Mouse (Mus musculus) heart, adult 2 months (tissue): Measurements from ENCODE around the gene Hist2h3c2.

Experiments
- CTCF ChIP-seq: fragments of 200-600 bp; IDR thresholded peaks from 2 replicates; pipeline ENCODE4 v1.8.1; 2022; ENCODE audit warnings: antibody characterized with exemption, mild to moderate bottlenecking, moderate library complexity
- EP300 ChIP-seq: fragments of 200-500 bp; IDR thresholded peaks from 2 replicates; pipeline ENCODE4 v1.6.1; 2011; ENCODE audit warnings: low read depth, low read length, control low read depth; ENCODE audit not compliant: insufficient read depth
- POLR2A ChIP-seq: fragments of 200-500 bp; IDR thresholded peaks from 2 replicates; pipeline ENCODE4 v1.6.1; 2011; ENCODE audit warnings: mild to moderate bottlenecking, low read depth, low read length, control low read depth; ENCODE audit not compliant: insufficient read depth

- TF ChIP-seq CTCF: no peak
- no peak for TF ChIP-seq POLR2A
- TF ChIP-seq EP300: no peak
Observed at GRCm38 (mm10) chr3:96273591-96274465, 34.9 kb upstream of the Hist2h3c2 start.
